Mouse (Mus musculus) liver, embryonic 14.5 days (tissue): Measurements from ENCODE around the gene Ccdc149.

Experiments used
- CTCF ChIP-seq: IDR thresholded peaks from 2 replicates; pipeline ENCODE4 v1.5.1; 2016; ENCODE audit warnings: antibody characterized with exemption, low read depth, control low read depth
- EP300 ChIP-seq: IDR thresholded peaks from 2 replicates; pipeline ENCODE4 v1.6.1; 2016; ENCODE audit warnings: antibody characterized with exemption, low read depth

DNA sequence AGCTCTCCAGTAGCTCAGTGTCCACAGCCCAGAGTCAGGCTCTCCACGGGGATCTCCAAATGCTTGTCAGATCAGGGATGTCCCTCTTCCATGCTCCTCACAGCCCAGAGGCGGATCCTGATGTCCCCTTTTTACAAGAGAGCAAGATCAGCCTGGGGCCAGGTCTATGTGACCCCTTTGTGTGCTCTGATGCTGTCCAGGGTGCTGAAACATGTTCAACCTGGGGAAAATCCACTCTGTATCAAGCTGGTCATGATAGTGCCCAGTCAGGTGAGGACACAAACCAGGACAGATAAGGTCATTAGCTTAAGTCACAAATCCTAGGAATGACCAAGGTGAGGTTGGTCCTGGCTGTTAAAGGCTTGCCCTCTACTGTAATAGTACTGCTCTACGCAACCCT lies 59.8 kb downstream of the Ccdc149 start:
- no peak for TF ChIP-seq CTCF
- TF ChIP-seq EP300: no peak
